In genomic region chr9:81626899-81627606, GRCm38 (mm10) we compare ENCODE assay signal across 8 mouse cellular contexts. TPM values are rescaled to one million over a fixed set of nuclear protein-coding genes. Genes with fewer than 3 reads are reported as not detected.
DNase-seq lines count a peak whose midpoint lies in the region; ATAC-seq and TF ChIP-seq lines count a peak whose summit lies in the region.

No protein-coding gene starts in this region.

- no peaks in the 10 kb centered on the region for H3K36me3 ChIP-seq in heart, adult 2 months (ENCODE audit: control insufficient read depth, insufficient read depth, low read length)
- no peaks in the 10 kb centered on the region for H3K36me3 ChIP-seq in forebrain, embryonic 14.5 days (ENCODE audit: control insufficient read depth, insufficient read depth, low read length)
- H3K36me3 ChIP-seq in intestine, embryonic 14.5 days (ENCODE audit: control insufficient read depth, insufficient read depth, low read length): no peaks in the 10 kb centered on the region
- H3K36me3 ChIP-seq in small intestine, adult 2 months (ENCODE audit: control insufficient read depth, insufficient read depth, low read length): no peaks in the 10 kb centered on the region

- peak; percentile 86 for TF ChIP-seq CTCF in heart, adult 2 months (IDR thresholded peaks at IDR 0.05)
- peak; percentile 77 for TF ChIP-seq CTCF in small intestine, adult 2 months (IDR thresholded peaks at IDR 0.05; ENCODE audit: extremely low read depth, insufficient read length, insufficient replicate concordance, low read depth, low read length)

- no peak for TF ChIP-seq POLR2A in heart, adult 2 months (IDR thresholded peaks at IDR 0.05; ENCODE audit: insufficient read depth, low read depth, low read length)
- no peak for TF ChIP-seq POLR2A in small intestine, adult 2 months (IDR thresholded peaks at IDR 0.05; ENCODE audit: low read depth, low read length)

- peaks cover 1% of the 10 kb centered on the region; the same call in 1 of the 2 replicates for H3K27me3 ChIP-seq in heart, adult 2 months (ENCODE audit: control insufficient read depth, insufficient read depth, low read length)
- H3K27me3 ChIP-seq in forebrain, embryonic 14.5 days (replicated peaks; ENCODE audit: control insufficient read depth, insufficient read depth, low read length): peaks cover 6% of the 10 kb centered on the region; the same call in 1 of the 2 replicates
- H3K27me3 ChIP-seq in intestine, embryonic 14.5 days (replicated peaks; ENCODE audit: control insufficient read depth, insufficient read depth, low read length): peaks cover 17% of the 10 kb centered on the region
- no peaks in the 10 kb centered on the region for H3K27me3 ChIP-seq in small intestine, adult 2 months (ENCODE audit: control insufficient read depth, insufficient read depth, low read length)

- H3K9me3 ChIP-seq in forebrain, embryonic 14.5 days (replicated peaks; ENCODE audit: control insufficient read depth, low read length): no peaks in the 10 kb centered on the region
- no peaks in the 10 kb centered on the region for H3K9me3 ChIP-seq in intestine, embryonic 14.5 days (ENCODE audit: control insufficient read depth, low read length)

- 25% methylated on average over 9 of the region's 9 CpGs for WGBS in heart, adult 2 months
- 33% methylated on average over 9 of the region's 9 CpGs for WGBS in forebrain, embryonic 14.5 days
- WGBS in intestine, embryonic 14.5 days: 34% methylated on average over 9 of the region's 9 CpGs
- WGBS in small intestine, adult 2 months: 31% methylated on average over 9 of the region's 9 CpGs

- peak; percentile 89 for ATAC-seq in forebrain, embryonic 14.5 days
- peak; percentile 77 for ATAC-seq in intestine, embryonic 14.5 days (replicated peaks; ENCODE audit: low FRiP score, low TSS enrichment, low read depth)

- DNase-seq in heart, adult 2 months: peak; percentile 23 to 49
- DNase-seq in heart, adult 8-10 months (ENCODE audit: low spot score): no peak
- DNase-seq in brain, adult 2 months (ENCODE audit: low read depth, low spot score): peak; percentile 91
- peak; percentile 87 for DNase-seq in forebrain, embryonic 14.5 days (ENCODE audit: low spot score)
- DNase-seq in intestine, embryonic 14.5 days (ENCODE audit: low spot score): peak; percentile 85
- DNase-seq in left cerebral cortex, adult 8-10 months (ENCODE audit: low spot score in 2 of 2): peak; percentile 73 to 77
- DNase-seq in mesoderm, embryonic 11.5 days (ENCODE audit: low read depth, low spot score): peak; percentile 76

- H3K4me2 ChIP-seq in forebrain, embryonic 14.5 days (ENCODE audit: low read length): no peak overlapping the region
- no peak overlapping the region for H3K4me2 ChIP-seq in intestine, embryonic 14.5 days (ENCODE audit: low read length)

- TF ChIP-seq EP300 in heart, adult 2 months (IDR thresholded peaks at IDR 0.05; ENCODE audit: insufficient read depth, low read depth, low read length): no peak

- H3K4me1 ChIP-seq in heart, adult 2 months (ENCODE audit: control insufficient read depth, insufficient read depth, low read length): no peaks in the 10 kb centered on the region
- H3K4me1 ChIP-seq in forebrain, embryonic 14.5 days (ENCODE audit: control insufficient read depth, insufficient read depth, low read length): peaks cover 5% of the 10 kb centered on the region
- H3K4me1 ChIP-seq in intestine, embryonic 14.5 days (replicated peaks; ENCODE audit: control insufficient read depth, insufficient read depth, low read length): 0 out of 2 replicates have a peak, but pooled peaks cover 5% of the 10 kb centered on the region
- H3K4me1 ChIP-seq in small intestine, adult 2 months (ENCODE audit: control insufficient read depth, insufficient read depth, insufficient read length, low read length): no peaks in the 10 kb centered on the region

- H3K9ac ChIP-seq in heart, adult 2 months (ENCODE audit: low read depth, low read length): no peak overlapping the region
- no peak overlapping the region for H3K9ac ChIP-seq in forebrain, embryonic 14.5 days (ENCODE audit: low read length)
- H3K9ac ChIP-seq in intestine, embryonic 14.5 days (ENCODE audit: low read length): no peak overlapping the region

- no peaks in the 10 kb centered on the region for H3K79me2 ChIP-seq in heart, adult 2 months (replicated peaks; ENCODE audit: control insufficient read depth, insufficient read depth, low read length)

- H3K4me3 ChIP-seq in heart, adult 2 months: no peak overlapping the region
- no peak overlapping the region for H3K4me3 ChIP-seq in forebrain, embryonic 14.5 days (ENCODE audit: low read depth, low read length)
- H3K4me3 ChIP-seq in intestine, embryonic 14.5 days (ENCODE audit: low read depth, low read length): no peak overlapping the region
- H3K4me3 ChIP-seq in small intestine, adult 2 months (ENCODE audit: low read depth, low read length): no peak overlapping the region

- intact Hi-C loops in heart, adult 2 months (cut with DNase I): loop anchor here (10.0 kb wide), 1 partner anchor 1292 kb away; no protein-coding TSS in a partner anchor

- H3K27ac ChIP-seq in heart, adult 2 months: no peak overlapping the region
- no peak overlapping the region for H3K27ac ChIP-seq in forebrain, embryonic 14.5 days (ENCODE audit: low read depth, low read length)
- H3K27ac ChIP-seq in intestine, embryonic 14.5 days (ENCODE audit: low read depth): no peak overlapping the region
- H3K27ac ChIP-seq in small intestine, adult 2 months (ENCODE audit: insufficient read depth, low read depth, low read length): no peak overlapping the region

RNA-seq across cellular contexts. Expression of gene Htr1b, which starts 6.6 kb away (rescaled TPM):
- under 1 TPM; 0.23 to 0.43 TPM for total RNA-seq in heart, adult 2 months (2021)
- polyA plus RNA-seq in heart, adult 2 months (2012; rRNA removed): 0.44 and 0.72 TPM in 2 replicates
- under 1 TPM; 0.31 to 0.82 (median 0.35) TPM for total RNA-seq in heart, adult 8-10 months (2022)
- 0.55 and 0.63 TPM in 2 replicates for polyA plus RNA-seq in forebrain, embryonic 14.5 days (2014; fragmentation: Nextera tagmentation; extraction: Ambion mirVana)
- 0.46 and 0.78 TPM in 2 replicates for polyA plus RNA-seq in intestine, embryonic 14.5 days (2014; fragmentation: Nextera tagmentation; extraction: Ambion mirVana)
- total RNA-seq in left cerebral cortex, adult 8-10 months (2022): 10 to 100 TPM; 12.9 to 18.2 (median 15.3) TPM
- 0.30 and 0.47 TPM in 2 replicates for polyA plus RNA-seq in small intestine, adult 2 months (2012; rRNA removed)
